Mouse (Mus musculus) olfactory bulb, adult 2 months (tissue): ENCODE measurements around the gene Itprid2. TPM values are rescaled to one million over a fixed set of nuclear protein-coding genes. Genes with fewer than 3 reads are reported as not detected.

Experiments
- H3K27ac ChIP-seq: fragments of 200-500 bp; 2 replicates; pipeline ENCODE4 v1.5.1; 2012; ENCODE audit warnings: low read depth, low read length; ENCODE audit not compliant: insufficient read depth
- H3K4me1 ChIP-seq: fragments of 200-500 bp; 2 replicates; pipeline ENCODE4 v1.6.1; 2012; ENCODE audit warnings: low read length; ENCODE audit not compliant: control insufficient read depth, insufficient read depth
- H3K4me3 ChIP-seq: fragments of 200-500 bp; 2 replicates; pipeline ENCODE4 v1.5.1; 2012; ENCODE audit warnings: mild to moderate bottlenecking, low read depth, low read length, moderate library complexity; ENCODE audit not compliant: insufficient read depth
- CTCF ChIP-seq: fragments of 200-500 bp; IDR thresholded peaks from 2 replicates; pipeline ENCODE4 v1.5.1; 2012; ENCODE audit warnings: low read depth, mild to moderate bottlenecking, low read length, moderate library complexity; ENCODE audit not compliant: insufficient read depth
- POLR2A ChIP-seq: fragments of 200-500 bp; IDR thresholded peaks from 2 replicates; pipeline ENCODE4 v1.6.1; 2012; ENCODE audit warnings: mild to moderate bottlenecking, low read depth, low read length, moderate library complexity; ENCODE audit not compliant: insufficient read depth
- WGBS: fragments of 180-500 bp; shearing (Covaris S2); methylation state at CpG from one replicate; pipeline ENCODE4 v1.1.7; 2018; 5-methylcytosine and 5-hydroxymethylcytosine counted together
- polyA plus RNA-seq: library from polyadenylated mRNA; stranded (reverse); fragments of >200 nt; gene quantifications from 2 replicates; pipeline ENCODE4 v1.2.4, GENCODE M21; 2012; ENCODE audit warnings: low replicate concordance; ENCODE audit not compliant: missing spikeins, insufficient read depth, insufficient read length

The Itprid2 gene
- polyA plus RNA-seq, 1 experiment = not detected

DNA sequence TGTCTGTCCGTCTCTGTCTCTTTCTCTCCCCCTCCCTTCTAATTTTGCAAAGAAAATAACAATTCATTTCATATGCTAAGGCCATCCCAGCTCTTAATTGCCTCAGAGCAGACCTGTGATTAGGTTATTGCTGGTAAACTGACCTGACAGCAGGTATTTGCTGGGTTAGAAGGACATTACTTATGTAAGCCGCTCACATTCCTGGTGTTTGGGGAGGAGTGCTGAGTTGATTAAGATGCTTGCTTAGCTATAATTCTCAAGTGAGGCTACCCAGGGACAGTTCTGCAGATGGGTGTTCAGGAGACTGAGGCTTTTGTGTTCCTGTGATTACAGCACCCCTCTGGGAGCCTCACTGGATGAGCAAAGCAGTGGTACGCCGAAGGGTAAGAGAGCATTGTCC lies 3.8 kb downstream of the Itprid2 start:
- 0 out of 2 replicates have a peak overlapping the region, but pooled peaks have one; percentile 8 for H3K27ac ChIP-seq
- WGBS = 59% methylated on average over 4 of the region's 4 CpGs
- peaks cover 5% of the 10 kb centered on the region for H3K4me1 ChIP-seq
- peak overlapping the region; percentile 22 for H3K4me3 ChIP-seq
- no peak for TF ChIP-seq CTCF
- no peak for TF ChIP-seq POLR2A

DNA sequence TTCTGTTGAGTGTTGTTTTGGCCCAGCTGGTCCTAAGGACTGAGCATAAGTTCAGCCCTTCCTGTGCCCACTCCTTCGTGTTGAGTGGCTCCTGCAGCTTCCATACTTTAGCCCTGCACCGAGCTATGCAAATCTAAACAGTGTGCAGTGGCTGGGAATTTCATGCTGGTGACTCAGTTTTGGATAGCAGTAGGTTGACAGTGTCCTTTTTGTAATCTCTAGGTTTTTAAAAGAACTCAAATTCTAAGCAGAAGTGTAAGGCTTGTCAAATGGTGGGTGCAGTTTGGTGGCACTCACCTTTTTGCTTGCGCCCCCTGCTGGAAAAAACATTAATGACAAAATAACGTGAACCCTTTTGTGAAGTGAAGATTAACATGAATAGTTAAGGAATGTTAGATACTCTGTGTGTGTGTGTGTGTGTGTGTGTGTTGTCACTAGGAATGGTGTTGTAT lies 11.1 kb downstream of the Itprid2 start:
- H3K4me3 ChIP-seq = no peak overlapping the region
- TF ChIP-seq CTCF (no peak), POLR2A (no peak)
- WGBS = 46% methylated on average over 4 of the region's 4 CpGs
- H3K4me1 ChIP-seq = peaks cover 10% of the 10 kb centered on the region
- no peak overlapping the region for H3K27ac ChIP-seq

DNA sequence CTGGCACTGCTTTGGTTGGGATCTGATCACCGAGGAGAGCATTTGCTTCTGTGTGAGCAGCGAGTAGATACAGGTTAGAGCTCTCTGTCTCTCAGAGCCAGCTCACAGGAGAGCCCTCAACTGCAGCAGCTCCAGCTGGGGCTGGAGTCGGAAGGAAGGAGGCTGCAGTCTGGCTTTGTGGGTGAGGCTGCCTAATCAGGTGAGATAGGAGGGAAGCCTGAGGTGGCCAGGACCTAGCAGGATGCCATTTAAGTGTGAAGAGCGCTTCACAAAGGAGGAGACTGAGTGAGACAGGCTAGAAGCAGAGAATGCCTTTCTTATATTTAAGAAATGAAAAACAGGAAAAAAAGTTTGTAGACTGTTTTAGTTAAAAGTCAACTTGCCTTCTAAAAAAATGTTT lies 11.9 kb downstream of the Itprid2 start:
- no peak overlapping the region for H3K27ac ChIP-seq
- H3K4me1 ChIP-seq = peaks cover 10% of the 10 kb centered on the region
- H3K4me3 ChIP-seq = no peak overlapping the region
- TF ChIP-seq CTCF (no peak), POLR2A (no peak)
- WGBS = 71% methylated on average over 4 of the region's 4 CpGs

DNA sequence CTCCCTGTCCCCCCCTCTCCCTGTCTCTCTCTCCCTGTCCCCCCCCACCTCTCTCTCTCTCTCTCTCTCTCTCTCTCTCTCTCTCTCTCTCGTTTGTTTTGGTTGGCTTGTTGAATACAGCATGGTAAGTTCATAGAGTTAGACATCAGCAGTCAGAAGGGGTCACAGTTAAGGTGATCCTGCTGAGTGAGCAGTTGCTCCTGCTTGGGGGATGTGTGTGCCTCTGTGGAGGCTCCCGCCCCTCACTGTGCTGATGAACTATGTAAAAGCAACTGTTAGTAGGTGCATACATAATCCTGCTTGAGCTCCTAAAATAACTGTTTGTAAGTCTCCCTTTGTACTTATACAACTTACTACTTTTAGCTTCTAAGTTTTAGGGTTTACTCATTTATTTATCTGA lies 12.6 kb downstream of the Itprid2 start:
- 60% methylated on average over 2 of the region's 2 CpGs for WGBS
- Histone ChIP-seq H3K27ac (no peak overlapping the region), H3K4me3 (no peak overlapping the region), H3K4me1 (peaks cover 10% of the 10 kb centered on the region)
- TF ChIP-seq POLR2A (no peak), CTCF (no peak)

DNA sequence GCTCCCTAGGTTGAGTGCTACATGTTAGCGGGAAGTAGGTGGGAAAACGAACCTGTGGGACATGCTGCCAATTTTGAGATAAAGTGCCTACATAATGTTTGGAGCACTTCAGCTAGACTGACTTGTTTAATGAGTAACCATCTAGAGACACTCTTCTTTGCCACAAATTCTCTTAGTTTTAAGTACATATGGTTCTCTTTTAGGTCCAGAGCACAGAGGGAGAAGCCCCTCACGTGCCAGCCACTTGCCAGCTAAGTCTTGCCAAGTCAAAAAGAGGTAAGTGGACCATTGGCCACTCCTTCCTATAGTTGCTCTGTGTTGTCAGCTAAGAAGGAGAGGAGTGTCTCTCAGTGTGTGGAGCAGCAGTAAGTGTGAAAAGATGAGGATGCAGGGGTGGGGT lies 16.0 kb downstream of the Itprid2 start:
- Histone ChIP-seq H3K4me1 (peaks cover 8% of the 10 kb centered on the region), H3K4me3 (no peak overlapping the region), H3K27ac (no peak overlapping the region)
- TF ChIP-seq CTCF = no peak
- no peak for TF ChIP-seq POLR2A
- WGBS = 88% methylated on average over 3 of the region's 3 CpGs

DNA sequence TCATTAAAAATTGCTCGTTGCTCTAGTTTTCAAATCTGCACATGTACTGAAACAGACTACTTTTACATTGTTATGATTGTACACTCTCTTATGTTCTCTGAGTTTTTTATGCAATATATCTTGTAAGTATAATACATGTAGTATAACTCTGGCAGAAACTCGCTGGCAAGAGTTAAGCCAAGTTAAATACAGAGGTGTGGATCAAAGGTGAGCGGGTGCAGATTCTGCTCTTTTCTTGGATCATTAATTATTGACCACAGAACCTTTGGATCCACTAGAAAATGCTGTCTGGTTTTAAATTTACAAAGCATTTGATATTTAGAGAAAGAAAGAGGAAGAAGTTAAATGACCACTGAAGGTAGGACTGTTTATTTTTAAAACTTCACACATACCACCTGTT lies 16.5 kb downstream of the Itprid2 start:
- peaks cover 7% of the 10 kb centered on the region for H3K4me1 ChIP-seq
- TF ChIP-seq POLR2A (no peak), CTCF (no peak)

DNA sequence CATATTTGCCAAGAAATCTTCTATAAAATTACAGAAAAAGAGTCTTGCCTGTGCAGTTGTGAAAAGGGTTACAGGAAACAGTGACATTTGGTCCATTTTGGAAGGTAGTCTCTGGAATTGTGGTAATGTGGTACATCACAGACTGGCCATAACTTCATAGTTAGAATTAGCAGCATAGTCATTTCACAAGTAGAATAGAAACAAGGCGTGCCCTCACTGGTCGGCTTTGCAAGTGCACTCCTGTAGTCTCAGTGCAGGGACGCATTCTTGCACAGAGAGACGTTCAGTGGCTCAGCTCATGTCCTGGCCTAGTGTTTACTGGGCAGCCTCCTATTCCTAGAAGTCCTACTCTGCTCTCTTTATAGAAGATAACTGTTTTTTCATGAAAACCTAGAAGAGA lies 17.4 kb downstream of the Itprid2 start:
- Histone ChIP-seq H3K27ac (no peak overlapping the region), H3K4me1 (peaks cover 3% of the 10 kb centered on the region; the same call in 1 of the 2 replicates), H3K4me3 (no peak overlapping the region)
- 90% methylated on average over 4 of the region's 4 CpGs for WGBS
- TF ChIP-seq POLR2A (no peak), CTCF (no peak)

More for the DNA sequence above, 16.5 kb downstream of the Itprid2 start:
- WGBS = 93% methylated on average over 3 of the region's 3 CpGs
- H3K27ac ChIP-seq = no peak overlapping the region
- H3K4me3 ChIP-seq = no peak overlapping the region

DNA sequence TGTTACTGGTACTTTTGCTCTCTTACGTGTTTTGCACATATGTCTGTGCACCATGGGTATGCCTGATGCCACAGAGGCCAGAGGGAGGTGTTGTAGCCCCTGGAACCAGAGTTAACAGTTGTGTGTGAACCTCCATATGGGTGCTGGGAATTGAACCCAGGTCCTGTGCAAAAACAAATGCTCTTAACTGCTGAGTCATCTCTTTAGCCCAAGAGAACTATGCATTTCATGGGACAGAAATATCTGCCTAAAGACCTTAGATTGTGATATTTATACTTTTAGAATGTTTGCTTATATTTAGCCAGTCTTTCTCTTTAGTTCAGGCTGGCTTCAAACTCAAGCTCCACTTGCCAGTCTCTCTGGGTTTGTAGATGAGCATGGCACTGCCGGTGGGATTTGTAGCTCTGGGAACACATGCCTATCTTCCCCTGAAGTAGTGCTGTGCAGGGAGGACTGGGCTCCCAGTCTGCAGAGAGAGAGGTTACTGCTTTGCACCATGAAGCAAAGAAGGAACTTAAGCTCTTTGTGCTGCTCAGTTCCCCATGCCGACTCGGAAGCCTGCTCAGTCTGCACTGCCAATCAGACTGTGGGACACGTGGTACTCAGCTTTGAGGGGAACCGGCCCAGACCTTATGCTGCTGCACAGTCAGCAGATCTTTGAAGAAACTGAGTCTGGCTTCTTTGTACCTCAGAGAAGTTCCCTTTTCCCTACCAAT lies 18.1 kb downstream of the Itprid2 start:
- 58% methylated on average over 6 of the region's 6 CpGs for WGBS
- TF ChIP-seq CTCF = no peak
- no peak for TF ChIP-seq POLR2A
- H3K27ac ChIP-seq = no peak overlapping the region; the same call in 1 of the 2 replicates
- no peak overlapping the region for H3K4me3 ChIP-seq
- peaks cover 3% of the 10 kb centered on the region; the same call in 1 of the 2 replicates for H3K4me1 ChIP-seq

DNA sequence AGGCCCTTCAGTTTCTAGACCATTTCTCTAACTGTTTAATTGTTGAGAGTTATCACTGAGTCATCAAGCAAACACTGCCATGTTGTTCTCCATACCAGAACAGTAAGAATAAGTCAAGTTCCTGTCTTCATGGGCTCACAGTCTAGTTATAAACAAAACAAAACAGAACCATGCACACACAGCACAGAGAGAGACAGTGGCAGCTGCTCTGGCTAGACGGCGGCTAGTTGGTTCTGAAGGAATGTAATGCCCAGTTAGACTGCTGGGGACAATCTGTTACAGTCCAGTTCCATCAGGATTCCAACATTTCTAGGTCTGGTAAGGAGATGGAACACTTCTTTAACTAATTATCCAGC lies 18.6 kb downstream of the Itprid2 start:
- H3K4me1 ChIP-seq = peaks cover 3% of the 10 kb centered on the region; the same call in 1 of the 2 replicates
- no peak overlapping the region for H3K4me3 ChIP-seq
- TF ChIP-seq POLR2A (no peak), CTCF (no peak)
- H3K27ac ChIP-seq = no peak overlapping the region; the same call in 1 of the 2 replicates
- 65% methylated on average over 2 of the region's 2 CpGs for WGBS
